Mouse (Mus musculus) G1E (cell line): ENCODE results near the gene Irf2bp1. TPM values are rescaled to one million over a fixed set of nuclear protein-coding genes. Genes with fewer than 3 reads are reported as not detected.

ENCODE experiments used
- ATAC-seq: 2 replicates; pipeline ENCODE4 v1.8.0; 2016; ENCODE audit warnings: mild to moderate bottlenecking; ENCODE audit not compliant: insufficient number of reproducible peaks, poor library complexity, low FRiP score, severe bottlenecking; ENCODE audit errors: extremely low read depth
- DNase-seq: peaks from one replicate; pipeline ENCODE4 v3.0.0; 2012; ENCODE audit warnings: low spot score
- H3K27me3 ChIP-seq: 2 replicates; pipeline ENCODE4 v1.6.1; 2012; ENCODE audit warnings: mild to moderate bottlenecking, low read length, inconsistent platforms; ENCODE audit not compliant: insufficient read depth
- H3K36me3 ChIP-seq: replicated peaks from 2 replicates; pipeline ENCODE3; 2012; ENCODE audit warnings: mild to moderate bottlenecking, inconsistent platforms
- H3K4me1 ChIP-seq: 2 replicates; pipeline ENCODE4 v1.6.1; 2012; ENCODE audit warnings: low read depth, low read length, inconsistent platforms, mixed read lengths; ENCODE audit not compliant: insufficient read depth
- H3K4me3 ChIP-seq: 2 replicates; pipeline ENCODE4 v1.5.1; 2012; ENCODE audit warnings: low read depth, mild to moderate bottlenecking, inconsistent platforms, low read length, moderate library complexity, mixed read lengths
- H3K9me3 ChIP-seq: replicated peaks from 2 replicates; pipeline ENCODE4 v1.6.1; 2012; ENCODE audit warnings: inconsistent platforms
- CTCF ChIP-seq: IDR thresholded peaks from 2 replicates; pipeline ENCODE4 v1.5.1; 2012; ENCODE audit warnings: low read depth, low read length, inconsistent platforms, mixed read lengths
- GATA1 ChIP-seq: IDR thresholded peaks from 2 replicates; pipeline ENCODE4 v1.6.1; 2012; ENCODE audit warnings: borderline replicate concordance, low read length, inconsistent platforms, mixed read lengths
- GATA2 ChIP-seq: IDR thresholded peaks from 2 replicates; pipeline ENCODE4 v1.6.1; 2012; ENCODE audit warnings: low read depth, low read length, inconsistent platforms, borderline replicate concordance
- POLR2AphosphoS5 ChIP-seq: IDR thresholded peaks from 2 replicates; pipeline ENCODE4 v1.6.1; 2012; ENCODE audit warnings: low read depth, low read length, inconsistent platforms; ENCODE audit not compliant: insufficient replicate concordance
- TAL1 ChIP-seq: conservative IDR thresholded peaks from 2 replicates; pipeline ENCODE4 v1.6.1; 2012; ENCODE audit warnings: low read depth, low read length, inconsistent platforms, mixed read lengths
- polyA plus RNA-seq: library from polyadenylated mRNA; stranded (reverse); fragments of >175 nt; gene quantifications from 2 replicates; pipeline ENCODE4 v1.2.3, GENCODE M21; 2012
- total RNA-seq, 2 experiments: library from RNA; stranded (forward) in 1 of 2; stranded (reverse) in 1 of 2; fragments of 200-1000 nt in 1 of 2; fragments of >200 nt in 1 of 2; fragmentation: Nextera tagmentation in 1 of 2; gene quantifications; 2 replicates each; pipeline ENCODE4 v1.2.3; 2014 to 2017

Gene Irf2bp1
- total RNA-seq (2014; fragmentation: Nextera tagmentation) (34.1 and 34.9 TPM in 2 replicates), total RNA-seq (2017) (13.4 TPM in 2 replicates), polyA plus RNA-seq (105 and 139 TPM in 2 replicates)

DNA sequence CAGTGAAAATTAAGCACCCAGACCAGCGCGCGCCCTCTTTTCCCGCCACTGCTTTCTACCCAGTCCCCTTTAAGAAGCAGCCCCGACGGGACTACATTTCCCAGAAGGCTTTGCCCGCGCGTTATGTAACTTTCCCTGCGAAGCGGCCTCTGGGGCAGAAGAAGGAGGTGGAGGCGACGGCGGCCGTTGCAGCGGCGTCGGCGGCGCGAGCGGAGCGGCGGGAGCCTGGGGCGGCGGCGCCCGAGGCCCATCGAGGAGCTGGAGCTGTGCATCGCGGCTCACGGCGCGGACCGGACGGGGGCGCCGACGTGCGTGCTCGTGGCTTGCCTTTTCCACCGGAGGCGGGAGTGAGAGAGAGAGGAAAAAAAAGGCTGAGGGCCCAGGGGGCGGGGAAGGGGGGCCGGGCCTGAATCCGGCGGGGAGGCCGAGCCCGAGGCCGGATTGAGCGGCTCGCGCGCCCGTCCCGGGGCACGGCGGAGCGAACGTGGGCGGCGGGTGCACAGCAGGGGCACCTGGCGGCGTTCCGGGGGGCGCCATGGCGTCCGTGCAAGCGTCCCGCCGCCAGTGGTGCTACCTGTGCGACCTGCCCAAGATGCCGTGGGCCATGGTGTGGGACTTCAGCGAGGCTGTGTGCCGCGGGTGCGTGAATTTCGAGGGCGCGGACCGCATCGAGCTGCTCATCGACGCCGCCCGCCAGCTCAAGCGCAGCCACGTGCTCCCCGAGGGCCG, at the start of gene Irf2bp1:
Gene Irf2bp1 (plus strand): TSS at position 143 of the 729 bp plus-strand sequence.
- peak within 1 kb of the TSS; percentile 90 for H3K4me3 ChIP-seq
- H3K4me1 ChIP-seq: peaks cover 68% of the 10 kb centered on the region
- TF ChIP-seq GATA2: no peak
- TF ChIP-seq CTCF: no peak
- no peak for TF ChIP-seq GATA1
- TF ChIP-seq POLR2AphosphoS5: no peak
- TF ChIP-seq TAL1: no peak
- ATAC-seq: peak; percentile 55
- DNase-seq: peak; percentile 74
- no peaks in the 10 kb centered on the region for H3K27me3 ChIP-seq
- no peaks in the 10 kb centered on the region for H3K9me3 ChIP-seq
- H3K36me3 ChIP-seq: peaks cover 56% of the 10 kb centered on the region

DNA sequence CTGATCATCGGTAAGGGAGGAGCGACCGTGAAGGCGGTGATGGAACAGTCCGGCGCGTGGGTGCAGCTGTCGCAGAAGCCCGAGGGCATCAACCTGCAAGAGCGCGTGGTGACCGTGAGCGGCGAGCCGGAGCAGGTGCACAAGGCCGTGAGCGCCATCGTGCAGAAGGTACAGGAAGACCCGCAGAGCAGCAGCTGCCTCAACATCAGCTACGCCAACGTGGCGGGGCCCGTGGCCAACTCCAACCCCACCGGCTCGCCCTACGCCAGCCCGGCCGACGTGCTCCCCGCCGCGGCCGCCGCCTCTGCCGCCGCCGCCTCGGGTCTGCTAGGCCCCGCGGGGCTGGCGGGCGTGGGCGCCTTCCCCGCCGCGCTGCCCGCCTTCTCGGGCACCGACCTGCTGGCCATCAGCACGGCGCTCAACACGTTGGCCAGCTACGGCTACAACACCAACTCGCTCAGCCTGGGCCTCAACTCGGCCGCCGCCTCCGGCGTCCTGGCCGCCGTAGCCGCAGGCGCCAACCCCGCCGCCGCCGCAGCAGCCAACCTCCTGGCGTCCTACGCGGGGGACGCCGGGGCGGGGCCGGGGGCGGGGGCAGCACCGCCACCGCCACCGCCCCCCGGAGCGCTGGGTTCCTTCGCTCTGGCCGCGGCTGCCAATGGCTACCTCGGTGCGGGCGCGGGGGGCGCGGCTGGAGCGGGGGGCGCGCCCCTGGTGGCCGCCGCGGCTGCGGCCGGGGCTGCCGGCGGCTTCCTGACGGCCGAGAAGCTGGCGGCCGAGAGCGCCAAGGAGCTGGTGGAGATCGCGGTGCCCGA, 46.1 kb upstream of the Irf2bp1 start:
- ATAC-seq (no peak), DNase-seq (no peak)
- H3K9me3 ChIP-seq: peaks cover 11% of the 10 kb centered on the region
- H3K27me3 ChIP-seq: peaks cover 8% of the 10 kb centered on the region
- no peak for TF ChIP-seq GATA1
- no peak for TF ChIP-seq TAL1
- no peak for TF ChIP-seq CTCF
- TF ChIP-seq GATA2: no peak
- TF ChIP-seq POLR2AphosphoS5: no peak
- no peaks in the 10 kb centered on the region for H3K4me1 ChIP-seq
- no peak overlapping the region; the same call in 1 of the 2 replicates for H3K4me3 ChIP-seq
- H3K36me3 ChIP-seq: no peaks in the 10 kb centered on the region

DNA sequence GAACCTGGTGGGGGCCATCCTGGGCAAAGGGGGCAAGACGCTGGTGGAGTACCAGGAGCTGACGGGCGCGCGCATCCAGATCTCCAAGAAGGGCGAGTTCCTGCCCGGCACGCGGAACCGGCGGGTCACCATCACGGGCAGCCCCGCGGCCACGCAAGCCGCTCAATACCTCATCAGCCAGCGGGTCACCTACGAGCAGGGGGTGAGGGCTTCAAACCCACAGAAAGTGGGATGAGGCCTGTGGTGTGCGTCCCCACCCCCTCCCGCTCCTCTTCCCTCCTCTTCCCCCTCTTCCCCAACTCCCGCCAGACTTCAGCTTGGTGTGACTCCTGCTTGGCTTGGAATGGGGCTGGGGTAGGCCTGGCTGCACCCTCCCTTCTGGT, 45.5 kb upstream of the Irf2bp1 start:
- Histone ChIP-seq H3K4me1 (no peaks in the 10 kb centered on the region), H3K27me3 (peaks cover 13% of the 10 kb centered on the region), H3K9me3 (peaks cover 11% of the 10 kb centered on the region), H3K36me3 (no peaks in the 10 kb centered on the region), H3K4me3 (no peak overlapping the region)
- DNase-seq (no peak), ATAC-seq (no peak)
- no peak for TF ChIP-seq GATA1

DNA sequence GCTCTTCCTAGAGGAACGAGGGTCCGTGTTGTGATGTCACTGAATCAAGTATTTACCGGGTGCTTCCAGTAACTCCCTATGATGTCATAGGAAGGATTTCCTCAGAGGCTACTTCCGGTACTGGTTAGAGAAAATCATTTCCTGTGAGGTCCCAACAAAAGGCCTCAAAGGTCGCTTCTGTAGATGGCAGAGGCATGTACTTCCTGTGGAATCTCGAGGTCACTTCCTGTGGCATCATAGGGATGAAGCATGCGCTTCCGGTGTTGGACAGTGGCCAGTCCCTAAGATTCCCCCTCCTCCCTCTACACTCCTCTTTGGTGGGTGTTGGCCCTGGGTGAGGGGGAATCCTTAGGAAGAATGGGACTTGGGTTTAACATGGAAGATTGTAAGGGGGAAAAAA, 44.4 kb upstream of the Irf2bp1 start:
- Histone ChIP-seq H3K27me3 (peaks cover 14% of the 10 kb centered on the region), H3K9me3 (peaks cover 11% of the 10 kb centered on the region), H3K36me3 (no peaks in the 10 kb centered on the region), H3K4me1 (no peaks in the 10 kb centered on the region), H3K4me3 (no peak overlapping the region)
- TF ChIP-seq GATA2: no peak
- TF ChIP-seq GATA1: no peak
- no peak for TF ChIP-seq TAL1
- TF ChIP-seq CTCF: no peak
- no peak for TF ChIP-seq POLR2AphosphoS5
- no peak for DNase-seq
- ATAC-seq: no peak

DNA sequence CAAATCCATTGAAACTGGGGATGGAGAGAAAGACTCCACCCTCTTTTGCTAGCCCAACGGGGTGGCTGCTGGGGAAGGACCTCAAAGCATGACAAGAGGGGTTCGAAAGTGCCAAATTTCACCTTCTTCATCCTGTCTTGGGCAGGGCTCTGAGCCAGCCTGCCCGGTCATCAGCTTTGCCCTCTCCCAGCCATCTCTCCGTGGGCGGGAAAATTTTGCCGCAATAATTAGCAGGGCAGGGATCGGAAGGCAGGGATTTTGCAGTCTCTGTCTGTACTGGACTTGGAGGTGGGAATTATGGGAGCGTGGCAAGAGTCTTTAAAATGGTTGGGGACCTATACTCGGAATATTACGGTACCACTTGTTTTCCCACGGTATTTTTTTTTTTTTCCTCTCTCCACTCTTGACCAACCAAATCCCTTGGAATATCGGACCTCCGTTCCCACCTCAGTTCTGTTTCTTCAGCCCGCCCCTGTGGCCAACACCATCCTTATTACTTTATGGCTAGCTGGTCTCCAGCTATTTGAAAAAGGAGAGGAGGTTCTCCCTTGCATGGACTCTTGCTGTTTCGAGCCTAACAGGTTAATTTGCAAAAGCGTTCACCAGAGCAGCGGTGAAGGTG, 41.6 kb upstream of the Irf2bp1 start:
- peaks cover 14% of the 10 kb centered on the region for H3K27me3 ChIP-seq
- ATAC-seq (no peak), DNase-seq (no peak)
- H3K4me1 ChIP-seq: no peaks in the 10 kb centered on the region
- H3K36me3 ChIP-seq: no peaks in the 10 kb centered on the region
- peaks cover 11% of the 10 kb centered on the region for H3K9me3 ChIP-seq
- no peak overlapping the region for H3K4me3 ChIP-seq
- TF ChIP-seq GATA1 (no peak), POLR2AphosphoS5 (no peak), GATA2 (no peak), CTCF (no peak), TAL1 (no peak)

DNA sequence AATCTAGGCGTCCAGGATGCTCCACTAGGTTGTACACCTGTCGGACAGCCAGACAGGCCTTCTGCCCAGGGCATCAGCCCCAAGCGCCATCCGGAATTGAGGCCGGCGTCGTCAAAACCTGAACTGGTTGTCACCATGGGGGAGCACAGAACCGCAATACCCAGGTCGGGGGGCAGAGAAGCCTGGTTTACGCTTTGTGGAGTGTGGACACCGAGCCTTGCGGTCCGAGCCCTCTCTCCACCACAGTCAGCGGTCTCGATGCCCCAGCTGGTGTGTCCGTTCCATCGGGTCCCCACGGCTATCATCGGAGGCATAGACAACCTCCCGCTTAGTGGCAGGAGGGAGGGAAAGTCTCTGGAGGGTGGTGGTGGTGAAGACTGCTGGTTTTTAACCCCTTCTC, 41.0 kb upstream of the Irf2bp1 start:
- peaks cover 6% of the 10 kb centered on the region for H3K9me3 ChIP-seq
- no peaks in the 10 kb centered on the region for H3K4me1 ChIP-seq
- ATAC-seq: no peak
- H3K27me3 ChIP-seq: peaks cover 11% of the 10 kb centered on the region
- no peak for DNase-seq
- TF ChIP-seq TAL1: no peak
- no peak for TF ChIP-seq CTCF
- TF ChIP-seq POLR2AphosphoS5: no peak
- TF ChIP-seq GATA2: no peak
- no peak for TF ChIP-seq GATA1
- H3K36me3 ChIP-seq: no peaks in the 10 kb centered on the region
- H3K4me3 ChIP-seq: no peak overlapping the region
